Mouse (Mus musculus) c-Kit-positive CD71-positive TER-119-negative erythroid progenitor cells, embryonic 14.5 days (primary cell): Measurements from ENCODE around the gene Celf2.

Experiments used
- DNase-seq: peaks from one replicate; pipeline ENCODE4 v3.0.0-alpha.2; 2013; ENCODE audit warnings: low read depth

The Celf2 gene

GRCm38 (mm10) chr2:6739998-6740668 is 769.2 kb downstream of the Celf2 start:
- no peak for DNase-seq

DNA sequence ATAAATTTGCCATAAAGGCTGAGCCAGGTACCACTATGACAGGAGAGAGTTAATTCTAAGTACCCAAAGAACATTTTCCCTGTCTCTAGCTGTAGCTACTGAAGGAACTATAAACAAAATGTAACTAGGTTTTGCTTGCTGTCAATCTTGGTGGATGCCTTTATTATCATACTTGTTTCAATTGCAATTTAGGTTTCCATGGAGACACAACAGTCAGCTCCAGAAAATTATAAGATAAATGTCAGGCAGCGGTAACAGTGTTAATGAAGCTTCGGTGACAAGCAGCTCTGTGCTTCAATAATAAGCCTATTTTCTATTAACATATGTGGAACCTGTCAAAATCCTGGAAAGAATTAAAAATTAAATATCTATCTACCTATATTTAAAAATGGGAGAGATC is 777.3 kb downstream of the Celf2 start:
- no peak for DNase-seq

- no peak for DNase-seq
These were observed 778.5 kb downstream of the Celf2 start for GRCm38 (mm10) chr2:6730860-6731259.

DNA sequence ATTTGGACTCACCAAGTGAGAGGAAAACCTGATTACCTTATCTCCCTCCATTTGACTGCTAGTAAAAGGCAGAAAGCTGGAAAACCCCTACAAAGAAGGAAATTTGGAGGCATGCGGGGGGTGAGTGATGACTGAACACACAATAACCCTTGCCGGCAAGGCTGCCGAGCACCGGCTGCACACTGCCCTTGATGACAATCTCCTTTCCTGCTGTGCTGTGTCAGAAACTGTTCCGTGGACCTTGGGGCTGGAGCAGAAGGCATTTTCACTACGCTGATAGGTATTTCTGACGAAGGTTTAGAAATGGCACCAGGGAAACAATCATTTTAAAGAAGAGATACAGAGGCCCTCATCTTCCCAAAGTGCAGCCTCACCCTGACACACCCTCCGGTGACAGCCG is 779.4 kb downstream of the Celf2 start:
- no peak for DNase-seq

GRCm38 (mm10) chr2:6728840-6729252 is 780.5 kb downstream of the Celf2 start:
- no peak for DNase-seq

DNA sequence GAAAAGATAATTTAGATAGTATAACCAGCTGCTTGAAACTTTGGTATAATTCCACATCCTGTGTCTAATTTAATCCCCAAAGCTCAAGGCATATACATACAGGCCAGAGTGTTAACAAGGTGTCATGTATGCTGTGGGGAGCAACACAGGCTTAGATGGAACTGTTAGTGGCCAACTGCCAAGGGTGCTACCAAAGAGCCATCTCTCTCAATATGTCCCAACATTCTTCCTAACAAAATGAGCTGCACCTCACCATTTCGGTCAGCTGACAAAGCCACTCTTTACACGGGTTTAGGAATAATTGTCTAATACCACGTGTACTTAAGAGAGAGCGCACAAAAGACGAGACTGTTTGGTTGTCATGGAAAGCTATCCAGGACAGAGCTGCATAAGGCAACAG is 782.0 kb downstream of the Celf2 start:
- DNase-seq = no peak

DNA sequence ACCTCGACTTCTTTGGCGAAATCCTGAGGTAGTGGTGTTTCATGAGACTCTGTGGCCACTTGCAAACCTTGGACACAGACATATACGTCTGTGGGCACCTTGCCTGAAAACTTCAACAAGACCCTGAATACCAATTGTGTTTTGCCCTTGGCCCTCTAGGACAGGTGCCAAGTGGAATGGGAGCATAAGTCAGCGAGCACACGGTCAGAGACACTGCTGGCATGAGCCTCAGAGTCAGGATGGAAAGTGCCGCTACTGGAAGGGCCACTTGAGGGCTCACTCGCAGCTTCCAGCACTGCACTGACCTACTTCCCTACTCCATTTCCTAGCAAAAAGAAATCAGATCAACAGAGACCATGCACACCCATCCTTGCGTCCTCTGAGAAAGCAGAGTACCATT is 783.3 kb downstream of the Celf2 start:
- DNase-seq = no peak

DNA sequence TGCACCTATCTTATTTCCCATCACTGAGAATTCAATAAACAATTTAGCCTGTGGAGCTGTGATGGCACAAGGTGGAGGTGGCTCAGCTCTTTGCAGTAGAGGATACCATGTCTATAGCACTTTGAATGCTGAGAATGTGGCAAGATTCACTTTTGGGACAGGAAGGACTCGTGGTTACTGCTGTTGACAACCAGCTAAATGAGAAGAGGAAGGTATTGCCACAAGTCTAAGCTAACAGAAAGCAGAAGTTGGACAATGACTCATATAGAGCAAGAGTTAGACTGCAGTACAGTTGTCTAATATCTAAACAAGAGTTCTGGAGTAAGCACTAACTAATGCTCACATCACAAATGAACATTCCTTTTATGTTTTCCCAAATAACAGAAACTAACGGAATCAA is 785.8 kb downstream of the Celf2 start:
- DNase-seq = no peak

DNA sequence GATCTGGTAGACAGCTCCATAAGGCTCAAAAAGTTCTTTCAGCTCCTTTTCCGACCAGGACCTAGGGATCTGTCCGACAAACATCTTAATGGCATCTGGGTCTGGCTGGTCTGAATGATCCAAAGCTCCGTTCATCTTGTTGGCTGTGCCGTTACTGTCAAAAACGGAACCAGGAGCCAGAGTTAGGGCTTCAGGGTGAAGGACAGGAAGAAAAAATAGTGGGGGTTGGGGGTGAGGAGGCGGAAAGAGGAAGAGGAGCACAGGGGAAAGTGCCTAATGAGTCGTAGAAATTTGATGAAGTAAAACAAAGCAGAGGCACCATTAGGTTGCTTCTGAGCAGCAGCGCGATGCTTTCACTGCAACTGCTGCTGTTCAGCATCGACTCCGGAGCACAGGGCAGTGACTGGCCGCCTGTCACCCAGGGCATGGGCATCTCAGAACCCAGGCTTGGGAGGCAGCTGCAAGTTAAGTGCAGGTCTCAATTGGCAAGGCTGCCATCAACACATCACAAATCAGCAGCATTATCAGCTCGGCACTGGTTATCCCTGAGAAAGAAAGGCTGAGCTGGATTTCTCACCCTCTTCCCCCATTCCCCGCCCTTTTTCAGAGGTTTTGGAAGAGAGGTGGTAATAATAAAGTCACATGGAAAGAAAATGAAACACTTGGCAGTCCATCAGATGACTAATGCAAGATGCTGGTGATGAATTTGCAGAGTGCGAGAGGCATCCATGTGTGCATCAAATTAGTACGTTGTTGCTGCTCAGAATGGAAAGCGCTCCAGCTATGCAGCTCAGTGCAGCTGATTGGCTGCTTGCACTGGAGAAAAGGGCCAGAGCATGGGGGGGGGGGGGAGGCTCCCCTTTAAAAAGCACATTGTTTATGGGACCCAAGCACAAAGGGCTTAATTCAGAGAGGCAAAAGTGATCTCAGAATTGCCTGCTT is 787.6 kb downstream of the Celf2 start:
- DNase-seq = no peak

DNA sequence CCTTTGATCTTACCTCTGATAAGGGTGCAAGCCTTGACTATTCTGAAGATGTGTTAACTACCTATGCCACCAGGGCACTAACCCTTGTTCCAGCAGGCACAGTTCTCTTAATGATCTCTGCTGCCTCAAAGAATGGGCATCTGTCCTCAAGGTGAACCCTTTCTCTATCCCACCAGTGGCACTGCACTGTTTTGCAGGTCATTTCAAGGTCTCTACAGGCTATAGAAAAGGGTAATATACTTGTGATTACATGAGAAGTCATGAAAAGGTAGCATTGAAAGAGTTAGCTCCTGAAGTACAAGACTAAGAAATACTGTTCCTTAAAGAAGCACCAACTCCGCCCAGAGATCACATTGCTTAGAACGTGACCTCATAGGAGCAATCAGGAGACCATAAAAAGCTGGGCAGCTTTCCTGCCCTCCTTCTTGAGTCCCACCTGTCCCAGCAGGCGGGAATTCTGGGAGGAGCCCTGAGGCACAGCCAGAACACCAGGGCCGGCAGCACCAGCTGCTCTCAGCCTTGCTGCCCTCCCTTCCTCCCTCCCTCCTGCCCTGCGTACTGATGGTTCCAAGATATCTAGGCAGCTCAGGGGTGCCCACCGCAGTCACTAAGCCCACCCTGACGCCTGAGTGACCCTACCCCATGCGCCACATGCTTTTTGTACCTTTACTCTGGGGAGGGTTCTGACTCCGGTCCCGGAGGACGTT is 788.5 kb downstream of the Celf2 start:
- DNase-seq = no peak

DNA sequence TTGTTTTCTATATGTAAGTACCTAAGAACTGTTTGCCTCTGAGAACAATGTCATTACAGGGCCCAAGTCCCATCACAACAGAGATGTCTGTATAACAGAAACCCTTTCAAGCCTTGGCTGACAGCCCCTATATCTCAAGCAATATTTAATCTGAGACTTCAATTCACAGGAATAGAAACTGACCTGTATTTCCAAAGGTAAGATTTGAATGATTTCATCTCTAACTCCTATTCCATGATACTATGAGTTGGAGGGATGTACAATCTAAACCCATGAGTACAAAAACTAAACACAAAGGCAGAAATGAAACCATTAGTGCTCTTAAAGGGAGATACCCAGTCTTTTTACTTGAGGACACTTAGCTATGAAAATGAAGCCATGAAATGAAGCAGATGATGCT is 790.5 kb downstream of the Celf2 start:
- no peak for DNase-seq

DNA sequence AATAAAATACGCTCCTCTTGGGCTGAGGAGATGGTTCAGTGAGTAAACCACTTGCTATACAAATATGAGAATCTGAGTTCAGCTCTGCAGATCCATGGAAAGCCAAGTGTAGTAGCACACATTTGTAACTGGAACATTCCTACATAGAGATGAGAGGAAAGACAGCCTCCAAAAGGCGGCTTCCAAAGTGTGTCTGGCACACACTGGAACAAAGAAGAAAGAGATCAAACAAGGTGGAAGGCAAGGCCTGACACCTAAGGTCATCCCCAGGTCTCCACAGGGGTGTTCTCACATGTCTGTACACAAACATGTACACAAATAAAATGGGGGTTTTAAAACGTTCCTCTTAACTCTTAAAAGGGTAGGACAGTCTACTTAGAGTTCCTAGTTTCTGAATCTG is 791.4 kb downstream of the Celf2 start:
- DNase-seq = no peak

DNA sequence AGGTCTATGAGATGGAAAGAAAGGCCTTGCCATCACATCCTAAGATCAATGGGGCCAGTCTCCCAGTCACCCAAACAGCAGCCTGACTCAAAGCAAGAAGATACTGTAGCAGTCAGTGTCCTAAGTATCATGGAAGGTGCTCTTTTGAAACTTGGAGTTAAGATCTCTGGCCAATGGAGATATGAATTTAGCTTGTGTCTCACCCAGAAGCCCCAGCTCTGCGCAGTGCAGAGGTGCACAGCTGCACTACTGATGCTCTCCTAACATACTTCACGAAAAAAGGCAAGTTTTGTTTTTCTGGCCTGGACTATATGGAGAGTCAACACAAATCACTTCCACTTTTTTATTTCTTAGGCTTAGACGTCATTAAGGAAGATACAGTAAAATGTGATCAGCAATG is 793.8 kb downstream of the Celf2 start:
- DNase-seq = no peak

GRCm38 (mm10) chr2:6713529-6713928 is 795.8 kb downstream of the Celf2 start:
- no peak for DNase-seq

GRCm38 (mm10) chr2:6710687-6711430 is 798.5 kb downstream of the Celf2 start:
- DNase-seq = no peak

DNA sequence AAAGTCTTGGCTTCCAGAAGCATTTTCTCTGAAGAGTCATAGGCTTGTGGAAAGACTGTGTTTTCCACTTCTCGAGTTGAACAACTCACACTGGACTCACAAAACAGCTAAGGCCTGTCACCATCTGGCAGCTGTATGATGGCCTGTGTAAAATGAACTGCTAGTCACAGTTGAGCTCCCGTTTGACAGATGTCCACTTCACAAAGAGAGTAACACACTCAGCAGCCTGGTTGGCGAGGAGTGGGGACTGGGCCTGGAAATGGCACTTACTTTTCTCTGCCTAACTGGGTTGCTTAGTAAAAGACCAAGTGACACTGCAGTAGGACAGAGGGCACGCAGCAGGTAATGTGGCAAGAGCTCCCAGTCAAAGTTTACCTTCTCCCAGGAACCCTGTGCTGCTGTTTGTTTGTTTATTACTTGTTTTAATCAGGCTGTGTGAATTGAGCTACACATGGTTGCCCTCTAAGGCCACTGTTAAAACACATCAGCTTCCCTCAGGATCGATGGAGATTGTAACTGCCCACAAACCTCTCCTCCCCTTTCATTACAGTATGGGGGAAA is 801.3 kb downstream of the Celf2 start:
- no peak for DNase-seq

GRCm38 (mm10) chr2:6707276-6707675 is 802.1 kb downstream of the Celf2 start:
- no peak for DNase-seq

- DNase-seq = no peak
These were observed 803.2 kb downstream of the Celf2 start for GRCm38 (mm10) chr2:6705929-6706739.

DNA sequence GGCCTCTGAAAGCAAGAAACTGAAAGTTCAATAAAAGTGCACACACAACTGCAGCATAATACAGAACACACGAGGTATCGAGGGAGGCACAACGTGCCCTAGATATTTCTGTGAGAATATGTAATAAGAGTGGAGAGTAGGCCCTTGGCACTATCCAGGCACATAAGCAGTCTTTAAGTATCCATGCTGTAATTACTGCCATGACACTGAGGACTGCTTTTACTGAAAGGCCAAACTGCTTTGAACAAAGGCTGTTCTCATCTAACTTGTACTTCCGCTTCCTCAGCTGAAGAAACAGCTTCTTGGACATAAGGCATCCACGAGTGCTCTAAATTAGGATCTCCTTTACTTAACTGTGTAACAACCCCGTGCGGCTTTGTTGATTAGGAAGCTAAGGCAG is 803.9 kb downstream of the Celf2 start:
- DNase-seq = no peak

GRCm38 (mm10) chr2:6704804-6705203 is 804.6 kb downstream of the Celf2 start:
- no peak for DNase-seq

GRCm38 (mm10) chr2:6704342-6704741 is 805.0 kb downstream of the Celf2 start:
- no peak for DNase-seq
